Mouse (Mus musculus): ENCODE measurements around the gene Tbc1d9b. TPM values are rescaled to one million over a fixed set of nuclear protein-coding genes. Genes with fewer than 3 reads are reported as not detected.

Gene Tbc1d9b
- total RNA-seq, 1 experiment, result 18.0 TPM

- no peak overlapping the region for H3K9ac ChIP-seq (ENCODE audit: insufficient read depth, low read depth, low read length, poor library complexity, severe bottlenecking)
- no peak overlapping the region for H3K27ac ChIP-seq (ENCODE audit: insufficient read depth, low read depth, low read length, poor library complexity, severe bottlenecking)
- no peak for DNase-seq (ENCODE audit: low read depth, low spot score)
- H3K9me3 ChIP-seq (ENCODE audit: control insufficient read depth, insufficient read depth, low read depth, low read length), result no peaks in the 10 kb centered on the region
- TF ChIP-seq HCFC1 (IDR thresholded peaks at IDR 0.05; ENCODE audit: borderline replicate concordance, insufficient read depth, low read length), result no peak
- TF ChIP-seq ZC3H11A (IDR thresholded peaks at IDR 0.05; ENCODE audit: borderline replicate concordance, low read depth, low read length), result no peak
- no peak for TF ChIP-seq CHD2 (IDR thresholded peaks at IDR 0.05; ENCODE audit: low read depth, low read length)
- TF ChIP-seq MAFK (IDR thresholded peaks at IDR 0.05; ENCODE audit: insufficient read depth, low read depth, low read length), result no peak
- TF ChIP-seq ZNF384 (IDR thresholded peaks at IDR 0.05; ENCODE audit: low read depth, low read length), result no peak
- no peaks in the 10 kb centered on the region; a peak in 1 of 4 replicates for H3K4me1 ChIP-seq (ENCODE audit: control insufficient read depth in 2 of 2, insufficient read depth in 2 of 2, low read length in 2 of 2, poor library complexity in 1 of 2)
- in situ Hi-C loops (cut with MboI; ENCODE audit: low sequenced_read_pairs in 2 of 2, unreplicated experiment in 2 of 2), result no loop called here
- H3K4me3 ChIP-seq (ENCODE audit: insufficient read depth in 1 of 2, low read depth in 1 of 2, low read length in 2 of 2, poor library complexity in 1 of 2, severe bottlenecking in 1 of 2), result no peak overlapping the region
- peaks cover 12% of the 10 kb centered on the region for H3K36me3 ChIP-seq (ENCODE audit: control insufficient read depth, insufficient read depth, low read length, poor library complexity, severe bottlenecking)
Observed at GRCm38 (mm10) chr11:50180478-50181231, 49.5 kb downstream of the Tbc1d9b start.

GRCm38 (mm10) chr11:50182702-50183101 is 51.5 kb downstream of the Tbc1d9b start:
- Histone ChIP-seq H3K36me3 (ENCODE audit: control insufficient read depth, insufficient read depth, low read length, poor library complexity, severe bottlenecking) (peaks cover 5% of the 10 kb centered on the region), H3K9ac (ENCODE audit: insufficient read depth, low read depth, low read length, poor library complexity, severe bottlenecking) (no peak overlapping the region), H3K27ac (ENCODE audit: insufficient read depth, low read depth, low read length, poor library complexity, severe bottlenecking) (no peak overlapping the region), H3K4me3 (ENCODE audit: insufficient read depth in 1 of 2, low read depth in 1 of 2, low read length in 2 of 2, poor library complexity in 1 of 2, severe bottlenecking in 1 of 2) (no peak overlapping the region), H3K4me1 (ENCODE audit: control insufficient read depth in 2 of 2, insufficient read depth in 2 of 2, low read length in 2 of 2, poor library complexity in 1 of 2) (no peaks in the 10 kb centered on the region; a peak in 1 of 4 replicates), H3K9me3 (ENCODE audit: control insufficient read depth, insufficient read depth, low read depth, low read length) (no peaks in the 10 kb centered on the region)
- no peak for TF ChIP-seq ZC3H11A (IDR thresholded peaks at IDR 0.05; ENCODE audit: borderline replicate concordance, low read depth, low read length)
- TF ChIP-seq CHD2 (IDR thresholded peaks at IDR 0.05; ENCODE audit: low read depth, low read length), result no peak
- TF ChIP-seq ZNF384 (IDR thresholded peaks at IDR 0.05; ENCODE audit: low read depth, low read length), result no peak
- TF ChIP-seq HCFC1 (IDR thresholded peaks at IDR 0.05; ENCODE audit: borderline replicate concordance, insufficient read depth, low read length), result no peak
- TF ChIP-seq MAFK (IDR thresholded peaks at IDR 0.05; ENCODE audit: insufficient read depth, low read depth, low read length), result no peak
- in situ Hi-C loops (cut with MboI; ENCODE audit: low sequenced_read_pairs in 2 of 2, unreplicated experiment in 2 of 2), result no loop called here
- no peak for DNase-seq (ENCODE audit: low read depth, low spot score)

DNA sequence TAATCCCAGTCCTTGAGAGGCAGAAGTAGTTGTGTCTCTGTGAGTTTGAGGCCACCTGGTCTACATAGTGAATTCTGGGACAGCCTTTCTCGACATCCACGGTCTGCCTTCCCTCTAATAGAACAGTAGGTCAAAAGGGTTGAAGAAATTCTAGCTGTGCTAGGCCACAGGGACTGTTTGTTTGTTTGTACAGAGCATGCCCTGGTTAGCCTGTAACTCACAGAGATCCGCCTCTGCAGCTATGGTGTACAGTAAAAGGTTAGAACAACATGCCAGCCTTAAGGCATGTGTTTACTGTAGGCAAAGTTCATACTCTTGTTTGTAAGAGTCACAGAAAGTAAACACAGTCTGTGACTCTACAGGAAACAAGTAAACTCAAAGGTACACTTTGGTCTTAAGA is 53.6 kb downstream of the Tbc1d9b start:
- no peak for DNase-seq (ENCODE audit: low read depth, low spot score)
- in situ Hi-C loops (cut with MboI; ENCODE audit: low sequenced_read_pairs in 2 of 2, unreplicated experiment in 2 of 2), result no loop called here
- peaks cover 0 to 5% of the 10 kb centered on the region in 2 experiments; a peak in 1 of 4 replicates for H3K4me1 ChIP-seq (ENCODE audit: control insufficient read depth in 2 of 2, insufficient read depth in 2 of 2, low read length in 2 of 2, poor library complexity in 1 of 2)
- no peak overlapping the region for H3K9ac ChIP-seq (ENCODE audit: insufficient read depth, low read depth, low read length, poor library complexity, severe bottlenecking)
- H3K36me3 ChIP-seq (ENCODE audit: control insufficient read depth, insufficient read depth, low read length, poor library complexity, severe bottlenecking), result no peaks in the 10 kb centered on the region
- H3K27ac ChIP-seq (ENCODE audit: insufficient read depth, low read depth, low read length, poor library complexity, severe bottlenecking), result no peak overlapping the region
- no peaks in the 10 kb centered on the region for H3K9me3 ChIP-seq (ENCODE audit: control insufficient read depth, insufficient read depth, low read depth, low read length)
- no peak for TF ChIP-seq ZC3H11A (IDR thresholded peaks at IDR 0.05; ENCODE audit: borderline replicate concordance, low read depth, low read length)
- TF ChIP-seq ZNF384 (IDR thresholded peaks at IDR 0.05; ENCODE audit: low read depth, low read length), result no peak
- no peak overlapping the region for H3K4me3 ChIP-seq (ENCODE audit: insufficient read depth in 1 of 2, low read depth in 1 of 2, low read length in 2 of 2, poor library complexity in 1 of 2, severe bottlenecking in 1 of 2)

DNA sequence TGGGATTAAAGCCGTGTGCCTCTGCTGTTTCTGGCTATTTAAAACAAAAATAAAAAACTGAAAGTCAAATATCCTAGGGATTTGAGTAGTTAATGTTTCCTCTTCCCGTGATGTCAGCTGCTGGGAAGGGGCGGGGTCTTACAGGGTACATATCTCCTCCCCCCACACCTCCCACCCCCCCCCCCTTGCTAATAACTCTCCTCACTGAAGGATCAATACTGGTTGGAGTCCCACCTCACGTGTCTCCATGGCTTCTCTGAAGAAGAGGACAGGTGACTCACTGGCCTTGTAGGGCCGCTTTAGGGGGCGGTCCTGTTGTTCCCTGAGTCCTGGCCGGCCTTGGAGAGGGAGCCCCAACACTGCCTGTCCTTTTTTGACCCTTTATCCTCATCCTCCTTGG is 57.5 kb downstream of the Tbc1d9b start:
- in situ Hi-C loops (cut with MboI; ENCODE audit: low sequenced_read_pairs in 2 of 2, unreplicated experiment in 2 of 2), result no loop called here
- DNase-seq (ENCODE audit: low read depth, low spot score), result no peak
- Histone ChIP-seq H3K36me3 (ENCODE audit: control insufficient read depth, insufficient read depth, low read length, poor library complexity, severe bottlenecking) (no peaks in the 10 kb centered on the region), H3K9ac (ENCODE audit: insufficient read depth, low read depth, low read length, poor library complexity, severe bottlenecking) (no peak overlapping the region), H3K9me3 (ENCODE audit: control insufficient read depth, insufficient read depth, low read depth, low read length) (no peaks in the 10 kb centered on the region), H3K27ac (ENCODE audit: insufficient read depth, low read depth, low read length, poor library complexity, severe bottlenecking) (no peak overlapping the region), H3K4me1 (ENCODE audit: control insufficient read depth in 2 of 2, insufficient read depth in 2 of 2, low read length in 2 of 2, poor library complexity in 1 of 2) (peaks cover 0 to 5% of the 10 kb centered on the region in 2 experiments; a peak in 1 of 4 replicates), H3K4me3 (ENCODE audit: insufficient read depth in 1 of 2, low read depth in 1 of 2, low read length in 2 of 2, poor library complexity in 1 of 2, severe bottlenecking in 1 of 2) (no peak overlapping the region)
- TF ChIP-seq HCFC1 (IDR thresholded peaks at IDR 0.05; ENCODE audit: borderline replicate concordance, insufficient read depth, low read length), result no peak
- no peak for TF ChIP-seq CHD2 (IDR thresholded peaks at IDR 0.05; ENCODE audit: low read depth, low read length)
- no peak for TF ChIP-seq ZC3H11A (IDR thresholded peaks at IDR 0.05; ENCODE audit: borderline replicate concordance, low read depth, low read length)
- TF ChIP-seq MAFK (IDR thresholded peaks at IDR 0.05; ENCODE audit: insufficient read depth, low read depth, low read length), result no peak
- TF ChIP-seq ZNF384 (IDR thresholded peaks at IDR 0.05; ENCODE audit: low read depth, low read length), result no peak

Measured in ES-E14 (cell line).